Mouse (Mus musculus) heart, postnatal 36 days (tissue): ENCODE results near the gene Prrg2. TPM values are rescaled to one million over a fixed set of nuclear protein-coding genes. Genes with fewer than 3 reads are reported as not detected.
"Not testable (repeated sequence)": the region's sequence is repeated elsewhere in the genome, so short reads cannot be mapped to it uniquely, and the experiment has no call there.

ENCODE experiments used
- DNase-seq, 2 experiments: peaks; one replicate each; pipeline ENCODE4 v3.0.0; 2021 to 2022
- intact Hi-C: fragments of 180-260 bp; cut with DNase I; formaldehyde crosslinking; loops from one replicate; pipeline ENCODE4 v1.15.1; 2025
- total RNA-seq, 2 experiments: library from RNA; stranded (reverse); gene quantifications; 2 replicates each; pipeline ENCODE4 v1.2.3; 2021

The Prrg2 gene
- total RNA-seq = 1 to 10 TPM; 7.7 to 7.9 TPM

DNA sequence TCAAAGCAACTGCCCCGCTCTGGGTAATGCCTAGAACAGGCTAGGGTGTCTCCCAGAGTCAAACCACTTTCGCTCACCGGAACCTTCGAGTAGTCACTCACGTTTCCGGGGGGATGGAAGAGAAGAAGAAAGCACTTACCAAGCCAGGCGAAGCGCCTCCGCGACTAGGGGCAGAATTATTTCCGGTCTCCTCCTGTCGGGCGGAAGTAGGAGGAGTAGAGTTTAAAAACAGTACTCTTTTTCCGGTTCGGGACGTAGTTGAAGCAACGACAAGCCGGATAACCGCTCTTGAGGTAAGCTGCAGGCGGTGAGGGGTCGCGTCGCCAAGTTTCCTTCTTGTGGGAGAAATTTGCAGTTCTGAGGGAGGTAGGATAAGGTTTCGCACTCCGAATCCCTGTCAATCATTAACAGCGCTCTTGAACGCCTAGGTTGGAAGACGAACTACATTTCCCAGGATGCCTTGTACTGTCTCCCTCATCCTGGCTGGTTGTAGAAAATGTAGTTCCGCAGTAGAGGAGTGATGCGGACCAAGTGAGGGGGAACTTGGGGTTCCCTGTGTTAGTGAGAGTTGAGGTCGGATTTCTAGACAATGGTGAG, at the start of gene Prrg2, which contains the start of gene Nosip:
Gene Prrg2, minus strand, starts transcription at position 439 of the 597 bp plus-strand sequence.
Gene Nosip, plus strand, starts transcription at position 191 of the 597 bp plus-strand sequence.
- peak; percentile 95 for DNase-seq
- intact Hi-C loops = no loop called here

DNA sequence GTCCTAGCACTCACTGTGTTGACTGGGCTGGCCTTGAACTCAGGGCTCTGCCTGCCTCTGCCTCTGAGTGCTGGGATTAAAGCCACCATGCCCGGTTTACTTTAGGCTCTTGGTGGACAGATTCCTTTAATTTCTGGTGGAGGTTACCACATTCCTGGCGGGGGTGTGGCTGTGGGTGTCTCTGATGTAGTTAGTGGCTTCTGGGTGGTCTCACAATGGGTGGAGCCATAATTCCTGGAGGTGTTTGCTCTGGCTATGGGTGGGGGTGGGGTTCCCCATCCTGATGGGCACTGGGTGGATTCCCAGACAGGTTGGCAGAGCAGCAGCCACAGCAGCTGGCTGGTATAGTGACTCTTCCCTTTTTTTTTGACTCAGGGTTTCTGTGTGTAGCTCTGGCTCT, 49.5 kb upstream of the Prrg2 start:
- DNase-seq = no peak
- intact Hi-C loops = no loop called here

DNA sequence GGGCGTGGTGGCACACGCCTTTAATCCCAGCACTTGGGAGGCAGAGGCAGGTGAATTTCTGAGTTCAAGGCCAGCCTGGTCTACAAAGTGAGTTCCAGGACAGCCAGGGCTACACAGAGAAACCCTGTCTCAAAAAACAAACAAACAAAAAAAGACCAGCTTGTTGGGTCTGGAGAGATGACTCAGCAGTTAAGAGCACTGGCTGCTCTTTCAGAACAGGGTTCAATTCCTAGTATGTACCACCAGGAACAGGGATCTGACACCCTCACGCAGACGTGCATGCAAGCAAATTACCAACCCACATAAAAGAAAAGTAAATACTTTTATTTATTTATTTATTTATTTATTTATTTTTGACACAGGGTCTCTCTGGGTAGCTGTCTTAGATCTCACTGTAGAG, 47.6 kb upstream of the Prrg2 start:
- DNase-seq, intact Hi-C loops: not testable (repeated sequence)

DNA sequence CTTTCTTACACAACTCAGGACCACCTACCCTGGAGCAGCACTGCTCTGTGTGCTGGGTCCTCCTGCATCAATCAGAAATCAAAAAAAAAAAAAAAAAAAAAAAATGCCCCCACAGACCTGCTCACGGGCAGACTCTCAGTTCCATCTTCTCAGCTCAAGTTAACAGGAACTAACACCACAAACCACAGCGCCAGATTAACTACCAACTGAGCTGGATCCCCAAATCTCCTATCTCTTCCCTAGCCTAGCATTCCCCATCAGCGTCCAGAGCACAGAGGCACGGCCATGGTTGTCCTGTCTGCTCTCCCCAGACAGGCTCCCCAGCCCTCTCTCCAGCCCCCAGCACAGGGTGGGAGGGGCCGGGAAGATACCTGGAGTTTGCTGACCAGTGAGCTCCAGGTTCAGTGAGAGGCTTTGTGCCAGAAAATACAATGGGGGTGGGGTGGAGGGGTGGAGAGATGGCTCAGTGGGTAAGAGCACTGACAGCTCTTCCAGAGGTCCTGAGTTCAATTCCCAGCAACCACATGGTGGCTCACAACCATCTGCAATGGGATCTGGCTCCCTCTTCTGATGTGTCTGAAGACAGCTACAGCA, 44.7 kb upstream of the Prrg2 start:
- DNase-seq = no peak
- intact Hi-C loops = no loop called here

DNA sequence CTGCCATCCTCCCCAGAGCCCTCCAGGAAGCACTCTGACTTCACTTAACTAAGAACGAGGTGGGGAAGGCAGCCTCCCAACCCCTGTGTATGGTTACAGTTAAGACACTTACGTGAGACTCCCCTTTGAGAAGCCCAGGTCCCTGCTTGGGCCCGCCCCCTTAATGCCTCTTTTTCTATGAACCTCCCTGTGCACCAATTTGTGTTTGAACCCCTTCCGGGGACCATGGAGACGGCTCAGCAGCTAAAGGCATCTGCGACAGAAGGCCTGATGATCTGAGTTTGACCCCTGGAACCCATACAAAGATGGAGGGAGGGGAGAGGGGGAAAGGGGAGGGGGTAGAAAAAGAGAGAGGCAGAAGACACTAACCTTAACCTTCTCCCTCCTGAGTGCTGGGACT, 44.0 kb upstream of the Prrg2 start:
- intact Hi-C loops = no loop called here
- no peak for DNase-seq

DNA sequence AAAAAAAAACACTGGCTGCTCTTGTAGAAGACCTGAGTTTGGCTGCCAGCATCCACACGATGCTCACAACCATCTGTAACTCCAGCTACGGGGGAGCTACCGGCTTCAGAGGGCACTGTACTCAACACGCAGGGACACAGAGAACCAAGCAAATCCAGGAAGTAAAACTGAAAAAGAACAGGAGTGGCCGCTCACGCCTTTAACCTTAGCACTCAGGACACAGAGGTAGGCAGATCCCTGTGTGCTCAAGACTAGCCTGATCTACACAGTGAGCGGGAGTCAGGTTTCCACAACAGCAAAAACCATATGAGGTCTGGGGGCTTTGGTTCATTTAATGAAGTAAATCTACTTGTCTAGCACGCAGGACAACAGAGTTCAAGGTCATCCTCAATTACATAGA, 43.0 kb upstream of the Prrg2 start:
- no peak for DNase-seq
- intact Hi-C loops = no loop called here

DNA sequence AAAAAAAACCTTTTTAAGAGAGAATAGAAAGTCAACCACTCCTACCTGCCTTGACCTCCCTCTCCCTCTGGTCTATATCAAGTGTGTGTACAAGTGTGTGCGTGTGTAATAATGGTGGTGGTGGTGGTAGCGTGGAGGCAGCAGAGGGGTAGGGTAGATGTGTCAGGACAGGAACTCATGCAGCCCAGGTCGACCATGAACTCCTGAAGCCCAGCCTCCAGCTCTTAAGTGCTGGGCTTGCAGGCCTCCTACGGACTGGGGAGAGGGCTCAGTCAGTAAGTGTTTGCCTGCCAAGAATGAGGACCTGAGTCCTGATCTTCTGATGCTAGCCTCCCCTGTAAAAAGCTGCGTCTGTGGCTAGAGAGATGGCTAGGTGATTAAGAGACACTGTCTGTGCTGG, 42.5 kb upstream of the Prrg2 start:
- no peak for DNase-seq
- intact Hi-C loops = no loop called here

DNA sequence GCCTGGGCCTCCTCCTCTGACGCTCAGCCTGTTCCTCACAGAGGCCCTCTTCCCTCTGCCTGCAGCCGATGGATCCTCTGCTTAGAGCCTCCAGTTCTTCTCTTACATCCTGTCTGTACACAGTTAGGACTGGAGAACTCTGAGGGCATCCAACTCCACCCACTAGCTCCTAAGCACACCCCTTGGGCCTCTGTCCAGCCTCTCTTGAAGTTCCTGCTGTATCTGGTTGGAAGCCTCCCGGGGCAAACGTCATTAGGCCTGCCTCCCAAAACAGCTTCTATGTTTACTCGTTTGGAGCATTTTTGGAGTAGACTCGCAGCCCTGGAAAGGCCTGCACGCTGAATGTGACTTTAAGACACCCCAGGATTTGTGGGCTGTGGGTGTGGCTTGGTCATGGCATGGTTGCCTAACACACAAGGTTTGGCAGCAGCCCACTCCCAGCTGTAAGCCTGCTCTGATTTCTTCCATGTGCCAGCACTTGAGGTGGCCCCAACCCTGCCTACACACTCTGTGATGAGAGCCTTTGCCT, 41.2 kb upstream of the Prrg2 start, which contains the start of gene Fcgrt:
Gene Fcgrt, minus strand, starts transcription at position 200 of the 529 bp plus-strand sequence.
- peak; percentile 92 for DNase-seq
- intact Hi-C loops = loop anchor here (1.0 to 2.0 kb wide), 3 partner anchors 11 to 23 kb away; partner anchors contain the start of gene Rcn3

DNA sequence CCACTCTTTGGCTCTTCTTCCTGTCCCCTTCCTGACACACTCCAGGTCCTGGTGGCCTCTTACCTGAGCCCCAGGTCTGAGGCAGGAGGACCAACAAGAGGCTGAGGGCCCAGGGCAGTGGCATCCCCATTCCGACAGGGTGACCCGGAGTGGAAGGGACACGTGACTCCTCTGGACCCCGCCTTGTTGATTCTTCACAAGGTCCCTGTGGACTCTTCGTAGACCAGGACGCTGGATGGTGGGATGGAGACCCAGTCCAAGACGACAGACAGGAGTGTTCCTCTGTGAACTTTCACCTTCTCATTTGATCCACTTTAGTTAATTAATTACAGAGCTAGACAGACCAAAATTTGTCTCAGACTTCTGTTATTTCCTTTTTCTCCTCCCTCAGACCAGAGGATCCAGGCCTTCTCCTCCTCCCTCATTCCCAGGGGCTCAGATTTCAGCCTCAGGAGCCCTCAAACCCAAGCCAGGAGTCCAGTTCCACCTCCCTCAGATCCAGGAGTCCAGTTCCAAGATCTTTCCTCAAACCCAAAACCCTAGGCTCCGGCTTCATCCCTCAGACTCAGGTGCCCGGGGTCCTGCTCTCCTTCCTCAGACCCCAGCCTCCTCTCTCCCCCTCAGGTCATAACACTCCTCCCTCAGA, 40.6 kb upstream of the Prrg2 start:
- no peak for DNase-seq
- intact Hi-C loops = loop anchor here (1.0 to 2.0 kb wide), 3 partner anchors 11 to 22 kb away; partner anchors contain the start of gene Rcn3

DNA sequence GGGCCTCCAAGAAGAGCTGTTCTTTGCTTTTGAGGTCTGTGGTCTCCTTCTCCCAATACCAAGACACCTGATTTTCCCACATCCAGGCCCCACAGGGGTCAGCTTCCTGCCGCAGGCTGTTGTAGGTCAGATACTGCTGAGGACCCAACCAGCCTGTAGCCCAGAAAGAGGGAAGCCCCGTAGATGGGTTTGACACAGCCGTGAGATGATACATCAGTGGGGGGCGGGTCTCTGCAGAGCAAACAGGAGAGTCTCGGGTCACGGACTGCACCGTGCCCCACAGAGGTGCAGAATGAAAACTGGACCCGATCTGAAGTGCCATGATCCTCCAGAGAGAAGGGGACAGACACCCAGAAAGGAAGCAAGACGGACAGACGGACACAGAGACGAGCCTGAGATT, 40.0 kb upstream of the Prrg2 start:
- intact Hi-C loops = loop anchor here (2.0 kb wide), 2 partner anchors 18 to 22 kb away; no protein-coding TSS in a partner anchor
- DNase-seq = no peak

DNA sequence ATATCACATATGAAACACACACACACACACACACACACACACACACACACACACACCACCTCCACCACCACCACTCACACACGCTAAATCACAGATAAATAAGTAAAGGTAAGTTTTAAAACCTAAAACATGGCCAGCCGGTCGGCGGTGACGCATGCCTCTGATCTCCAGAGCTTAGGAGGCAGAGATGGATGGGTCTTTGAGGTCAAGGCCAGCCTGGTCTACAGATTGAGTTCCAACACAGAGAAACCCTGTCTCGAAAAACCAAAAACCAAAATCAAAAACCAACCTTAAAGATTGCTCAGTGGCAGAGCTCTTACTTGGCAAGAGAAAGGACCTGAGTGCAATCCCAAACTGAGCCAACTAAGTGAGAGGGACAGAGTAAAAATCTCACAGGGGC, 37.6 kb upstream of the Prrg2 start:
- intact Hi-C loops = no loop called here
- no peak for DNase-seq

DNA sequence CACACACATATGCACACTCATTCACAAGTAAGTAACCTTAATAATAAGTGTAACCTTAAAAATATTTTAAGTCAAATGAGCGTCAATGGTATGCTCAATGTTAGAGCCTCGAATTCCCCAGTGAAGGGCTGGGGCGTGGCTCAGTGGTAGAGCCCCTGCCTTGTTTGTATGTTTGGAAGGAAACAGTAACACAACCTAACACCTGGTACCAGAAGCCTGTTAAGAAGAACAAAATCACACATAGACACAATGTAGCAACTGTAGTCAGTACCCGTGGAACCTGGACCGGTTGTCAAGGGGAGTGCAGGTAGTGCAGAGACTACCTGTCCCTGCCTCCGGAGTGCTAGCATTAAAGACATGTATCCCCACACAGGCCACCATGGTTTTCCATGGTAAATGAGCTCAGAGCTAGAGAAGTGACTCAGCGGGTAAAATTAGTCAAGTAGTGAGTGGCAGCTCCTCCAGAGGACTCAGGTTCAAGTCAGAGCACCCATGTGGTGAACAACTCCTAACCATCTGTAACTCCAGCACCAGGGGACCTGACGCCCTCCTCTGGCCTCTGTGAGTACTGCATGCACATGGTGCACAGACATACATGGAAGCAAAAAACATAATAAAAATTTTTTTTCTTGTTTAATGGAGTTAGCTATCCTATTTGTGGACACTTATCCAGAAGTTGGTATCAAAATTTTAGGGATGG, 36.2 kb upstream of the Prrg2 start:
- DNase-seq = no peak
- intact Hi-C loops = no loop called here

DNA sequence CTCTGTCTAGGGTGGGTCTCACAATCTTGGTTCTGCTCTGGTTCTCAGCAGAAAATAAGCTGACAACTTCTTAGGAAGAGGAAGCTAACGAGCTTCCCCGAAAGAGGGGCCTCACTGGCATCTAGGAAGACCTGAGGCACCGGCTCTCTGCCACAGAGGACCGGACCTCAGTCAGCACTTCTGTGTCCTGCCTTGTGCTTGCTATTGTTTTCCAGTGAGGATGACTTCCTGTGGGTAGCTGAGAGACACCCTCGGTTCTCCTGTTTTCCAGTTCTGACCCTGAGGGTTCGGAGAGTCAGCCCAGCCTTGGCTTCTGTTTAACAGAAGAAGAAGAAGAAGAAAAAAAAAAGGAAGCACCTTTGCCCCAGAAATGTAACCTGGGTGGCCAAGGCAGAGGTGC, 35.0 kb upstream of the Prrg2 start:
- intact Hi-C loops = no loop called here

DNA sequence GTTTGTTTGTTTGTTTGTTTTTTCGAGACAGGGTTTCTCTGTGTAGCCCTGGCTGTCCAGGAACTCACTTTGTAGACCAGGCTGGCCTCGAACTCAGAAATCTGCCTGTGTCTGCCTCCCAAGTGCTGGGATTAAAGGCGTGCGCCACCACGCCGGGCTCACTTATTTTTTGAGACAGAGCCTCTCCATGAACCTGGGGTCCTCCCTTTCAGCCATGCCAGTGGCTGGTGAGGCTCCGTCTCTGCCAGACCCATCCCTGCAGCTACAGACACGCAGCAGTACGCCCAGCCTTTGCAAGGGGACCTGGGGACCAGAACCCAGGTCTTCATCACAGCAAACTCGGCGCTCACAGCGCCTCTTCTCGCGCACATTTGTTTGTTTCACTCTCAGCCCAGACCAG, 33.5 kb upstream of the Prrg2 start:
- DNase-seq, intact Hi-C loops: not testable (repeated sequence)

More for the DNA sequence above, 35.0 kb upstream of the Prrg2 start:
- no peak for DNase-seq

DNA sequence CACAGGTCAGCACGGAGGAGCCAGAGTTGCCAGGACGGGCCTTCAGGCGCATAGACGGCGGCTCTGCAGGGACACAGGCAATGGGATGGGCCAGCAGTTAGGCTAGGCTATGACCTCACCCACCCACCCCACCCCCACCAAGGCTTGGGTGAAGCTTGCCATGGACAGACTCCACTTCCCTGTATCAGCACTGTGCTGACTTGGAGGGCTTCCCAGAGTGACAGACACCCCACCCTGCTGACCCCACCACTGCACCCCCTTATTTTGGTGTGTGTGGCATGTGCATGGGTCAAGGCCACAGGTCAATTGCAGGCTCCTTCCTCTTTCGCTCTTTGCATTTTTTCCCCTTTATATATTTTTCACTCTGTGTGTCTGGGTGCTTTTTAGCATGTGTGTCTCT, 32.9 kb upstream of the Prrg2 start:
- peak in 1 of 2 experiments; percentile 17 for DNase-seq
- intact Hi-C loops = no loop called here

DNA sequence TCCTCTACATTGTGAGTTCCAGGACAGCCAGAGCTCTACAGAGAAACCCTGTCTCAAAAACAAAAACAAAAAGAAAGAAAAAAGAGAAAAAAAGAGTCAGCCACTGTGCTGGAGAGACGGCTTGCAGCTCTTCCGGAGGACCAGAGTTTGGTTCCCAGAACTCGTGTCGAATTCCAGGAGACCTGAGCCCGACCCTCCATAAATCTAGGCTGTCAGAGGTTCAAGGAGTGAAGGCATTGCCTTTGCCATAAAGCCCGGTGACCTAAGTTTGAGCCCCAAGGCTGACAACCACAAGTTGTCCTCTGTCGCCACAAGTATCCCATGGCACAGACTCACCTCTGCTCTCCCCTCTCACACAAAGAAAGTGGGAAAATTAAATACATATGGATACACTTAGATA, 31.6 kb upstream of the Prrg2 start:
- intact Hi-C loops = no loop called here
- no peak for DNase-seq

DNA sequence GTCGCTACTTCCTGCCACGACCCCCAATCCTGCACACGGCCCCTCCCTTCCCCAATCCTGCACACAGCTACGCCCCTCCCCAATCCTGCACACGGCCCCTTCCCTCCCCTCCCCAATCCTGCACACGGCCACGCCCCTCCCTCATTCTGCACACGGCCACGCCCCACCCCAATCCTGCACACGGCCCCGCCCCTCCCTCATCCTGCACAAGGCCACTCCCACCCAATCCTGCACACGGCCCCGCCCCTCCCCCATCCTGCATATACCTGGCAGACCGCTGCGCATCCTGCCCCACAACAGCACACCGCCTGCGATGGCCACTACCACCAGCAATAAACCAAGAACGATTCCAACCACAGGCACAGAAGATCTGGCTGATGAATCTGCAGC, 31.0 kb upstream of the Prrg2 start:
- no peak for DNase-seq
- intact Hi-C loops = no loop called here

DNA sequence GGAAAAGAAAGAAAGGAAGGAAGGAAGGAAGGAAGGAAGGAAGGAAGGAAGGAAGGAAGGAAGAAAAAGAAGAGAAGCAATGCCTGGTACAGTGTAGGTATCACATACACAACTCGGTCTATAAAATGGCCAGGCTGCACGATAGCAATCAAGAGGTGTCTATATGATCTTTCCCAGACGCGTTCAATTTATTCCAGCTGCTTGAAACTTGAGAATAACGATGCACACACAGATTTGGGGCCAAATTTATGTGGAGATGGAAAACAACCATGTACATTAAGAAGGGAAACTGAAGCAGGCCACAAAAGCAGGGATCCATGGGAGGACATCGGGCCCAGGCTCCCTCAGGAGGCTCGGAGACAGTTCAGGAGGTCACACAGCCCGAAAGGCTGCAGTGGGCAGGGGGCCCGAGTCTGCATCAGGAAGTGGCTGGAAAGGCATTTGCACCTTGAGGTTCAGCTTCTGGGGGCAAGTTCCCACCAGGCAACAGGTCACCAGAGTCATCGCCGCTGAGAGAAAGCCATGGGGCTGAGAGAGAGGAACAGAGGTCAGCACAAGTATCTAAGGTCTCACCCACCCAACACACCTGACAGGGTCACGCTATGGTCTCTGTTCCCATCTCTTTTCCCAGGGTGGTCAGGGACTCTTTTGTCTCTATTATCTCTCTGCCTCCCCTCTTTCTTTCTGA, 30.5 kb upstream of the Prrg2 start:
- intact Hi-C loops = loop anchor here (1.0 kb wide), 1 partner anchor 10 kb away; the partner anchor contains the start of gene Fcgrt
- DNase-seq = no peak

DNA sequence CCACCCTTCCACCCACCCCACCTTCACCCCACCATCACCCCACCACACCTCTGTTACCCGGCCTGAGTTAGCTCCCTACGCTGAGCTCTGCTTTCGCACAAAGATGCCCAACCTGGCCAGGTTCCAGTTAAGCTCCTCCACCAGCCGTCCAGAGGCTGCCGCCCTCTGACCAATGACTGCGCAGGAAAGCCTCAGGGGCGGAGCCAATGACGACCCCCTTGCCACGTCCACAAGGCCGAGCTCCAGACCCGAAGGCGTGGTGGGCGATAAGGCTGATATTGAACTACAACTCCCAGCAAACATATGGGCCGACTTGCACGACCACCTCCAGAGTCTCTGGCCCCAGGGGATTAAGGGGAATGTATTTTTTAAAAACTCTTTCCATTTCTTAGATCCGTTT, 29.6 kb upstream of the Prrg2 start, which contains the start of gene Rcn3:
Gene Rcn3, minus strand, starts transcription at position 174 of the 400 bp plus-strand sequence.
- DNase-seq = peak; percentile 77 to 79

More for the DNA sequence above, 29.6 kb upstream of the Prrg2 start, which contains the start of gene Rcn3:
- intact Hi-C loops = loop anchor here (1.0 kb wide), 1 partner anchor 11 kb away; the partner anchor contains the start of gene Fcgrt
